Mouse (Mus musculus) stomach, postnatal 0 days (tissue): Measurements from ENCODE around the gene Pdhb.

ENCODE experiments used
- CTCF ChIP-seq: IDR thresholded peaks from 2 replicates; pipeline ENCODE4 v1.5.1; 2016; ENCODE audit warnings: antibody characterized with exemption, low read depth, mild to moderate bottlenecking, moderate library complexity
- EP300 ChIP-seq: optimal IDR thresholded peaks from 2 replicates; pipeline ENCODE3; 2016; ENCODE audit warnings: antibody characterized with exemption

DNA sequence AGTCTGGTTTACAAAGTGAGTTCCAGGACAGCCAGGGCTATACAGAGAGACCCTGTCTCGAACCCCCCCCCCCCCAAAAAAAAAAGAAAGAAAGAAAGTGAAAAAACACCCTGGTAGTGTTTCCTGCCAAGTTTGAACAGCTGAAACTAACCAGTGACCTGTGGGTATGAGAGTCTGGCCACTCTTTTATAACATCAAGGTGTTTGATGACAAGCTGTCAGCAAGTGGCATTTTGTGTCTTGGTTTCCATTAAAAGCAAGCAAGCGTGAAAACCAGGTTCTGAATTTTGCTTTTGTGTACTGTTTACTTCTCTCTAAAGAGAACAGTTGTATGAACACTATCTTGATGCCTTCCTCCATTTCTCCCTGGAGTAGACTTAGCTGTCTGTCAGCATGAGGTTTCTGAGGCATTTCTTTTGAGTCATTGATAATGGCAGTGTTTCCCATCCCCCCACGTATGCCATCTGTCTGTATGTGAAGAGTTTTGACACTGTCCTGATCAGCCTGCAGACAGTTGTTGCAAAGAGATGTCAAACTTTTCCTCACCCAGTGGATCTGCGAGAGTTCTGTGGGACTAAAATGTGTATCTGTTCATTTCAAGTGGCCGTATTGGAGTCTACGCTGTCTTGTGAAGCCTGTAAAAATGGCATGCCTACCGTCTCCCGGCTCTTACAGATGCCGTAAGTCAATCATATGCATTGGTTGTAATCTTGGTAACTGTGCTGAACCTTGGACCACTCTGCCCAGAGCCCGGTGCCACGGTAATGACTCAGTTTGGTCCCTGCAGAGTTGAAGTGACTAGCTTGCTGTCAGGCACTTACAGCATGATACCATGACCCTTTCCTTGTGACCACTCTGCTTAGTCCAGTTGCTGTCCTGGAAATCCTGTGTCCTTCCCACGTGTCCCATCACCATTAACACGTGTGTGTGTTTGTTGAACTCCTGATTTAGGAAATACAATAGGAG, 26.9 kb downstream of the Pdhb start:
- no peak for TF ChIP-seq CTCF
- no peak for TF ChIP-seq EP300
